Mouse (Mus musculus) stomach, postnatal 0 days (tissue): ENCODE measurements at regions not wholly inside any gene's neighbourhood (a gene's known extent, or its start where the extent isn't known, plus 50 kb on each side); places are given as distances from the start of the nearest gene placed in this dataset.

Experiments
- CTCF ChIP-seq: IDR thresholded peaks from 2 replicates; pipeline ENCODE4 v1.5.1; 2016; ENCODE audit warnings: antibody characterized with exemption, low read depth, mild to moderate bottlenecking, moderate library complexity
- EP300 ChIP-seq: optimal IDR thresholded peaks from 2 replicates; pipeline ENCODE3; 2016; ENCODE audit warnings: antibody characterized with exemption

- TF ChIP-seq CTCF (no peak), EP300 (no peak)
Measured at GRCm38 (mm10) chr4:125931321-125931720, 93.0 kb upstream of the Csf3r start.
